ENCODE assay signal across 22 mouse cellular contexts in genomic region chr1:80784155-80784554, GRCm38 (mm10). TPM values are rescaled to one million over a fixed set of nuclear protein-coding genes. Genes with fewer than 3 reads are reported as not detected.
A peak's percentile ranks its signal among the peaks of the same experiment; 100 is the strongest.
DNase-seq lines count a peak whose midpoint lies in the region; ATAC-seq and TF ChIP-seq lines count a peak whose summit lies in the region.
"Had no signal": no experiment of that assay in that cellular context is flagged by ENCODE, and none has a peak within 500 bp of the region (broad histone marks: within the 10 kb centered on the region; RNA-seq: fewer than 3 reads in every experiment).

No protein-coding gene starts in this region.

- H3K9ac ChIP-seq in limb, embryonic 13.5 days, result no peak overlapping the region
- H3K9ac ChIP-seq in limb, embryonic 14.5 days (ENCODE audit: low read depth, low read length, severe bottlenecking), result no peak overlapping the region
- H3K9ac ChIP-seq: forebrain, embryonic 12.5 days; heart, embryonic 15.5 days; hindbrain, embryonic 13.5 days had no signal

- TF ChIP-seq POLR2A in limb, embryonic 14.5 days (IDR thresholded peaks at IDR 0.05; ENCODE audit: borderline replicate concordance, extremely low read depth, insufficient read depth, insufficient read length), result no peak

- H3K27me3 ChIP-seq in limb, embryonic 13.5 days, result no peaks in the 10 kb centered on the region
- H3K27me3 ChIP-seq in limb, embryonic 10.5 days (ENCODE audit: low read depth, poor library complexity, severe bottlenecking), result no peaks in the 10 kb centered on the region
- no peaks in the 10 kb centered on the region for H3K27me3 ChIP-seq in limb, embryonic 14.5 days (ENCODE audit: control insufficient read depth, insufficient read depth, low read length)
- H3K27me3 ChIP-seq: forebrain, embryonic 12.5 days; heart, embryonic 15.5 days; hindbrain, embryonic 13.5 days had no signal

- peak; percentile 24 for DNase-seq in embryo, embryonic 10 days (ENCODE audit: low spot score)
- DNase-seq in embryo, embryonic 9.5 days (ENCODE audit: extremely low spot score), result no peak
- DNase-seq in limb, embryonic 10.5 days (ENCODE audit: low spot score), result no peak
- peak; percentile 28 for DNase-seq in limb, embryonic 14.5 days (ENCODE audit: low spot score)
- DNase-seq in spleen, adult 12 weeks (ENCODE audit: low spot score), result no peak
- DNase-seq in spleen, postnatal 10 days (ENCODE audit: low spot score in 2 of 2), result no peak
- DNase-seq: adrenal gland, postnatal 14 days; B cell, adult 2 months; cerebellum, adult 18-20 months; cerebellum, adult 9-11 months; cerebellum, postnatal 36 days; gastrocnemius, postnatal 14 days; heart, adult 2 months; heart, postnatal 14 days had no signal

- peak; percentile 61; the same call in 1 of the 2 replicates for ATAC-seq in limb, embryonic 13.5 days (ENCODE audit: low FRiP score, low read depth)
- ATAC-seq in limb, embryonic 14.5 days (ENCODE audit: low FRiP score, low read depth), result no peak
- ATAC-seq: CD4-positive, CD25-positive, alpha-beta regulatory T cell, adult 4 months; forebrain, embryonic 16.5 days had no signal

- WGBS in limb, embryonic 13.5 days, result 9% methylated on average over 3 of the region's 3 CpGs
- WGBS in limb, embryonic 10.5 days, result 41% methylated on average over 3 of the region's 3 CpGs
- WGBS in limb, embryonic 14.5 days, result 27% methylated on average over 3 of the region's 3 CpGs

- no peaks in the 10 kb centered on the region for H3K4me1 ChIP-seq in limb, embryonic 13.5 days
- 0 out of 2 replicates have a peak, but pooled peaks cover 4% of the 10 kb centered on the region for H3K4me1 ChIP-seq in limb, embryonic 10.5 days
- no peaks in the 10 kb centered on the region for H3K4me1 ChIP-seq in limb, embryonic 14.5 days (ENCODE audit: control insufficient read depth, insufficient read depth, low read length)
- H3K4me1 ChIP-seq: forebrain, embryonic 12.5 days; heart, embryonic 15.5 days; hindbrain, embryonic 13.5 days had no signal

- no peak overlapping the region for H3K4me2 ChIP-seq in limb, embryonic 13.5 days (replicated peaks)
- H3K4me2 ChIP-seq in limb, embryonic 14.5 days (replicated peaks; ENCODE audit: low read depth, low read length, severe bottlenecking), result no peak overlapping the region
- H3K4me2 ChIP-seq: forebrain, embryonic 12.5 days; heart, embryonic 11.5 days; heart, embryonic 15.5 days; hindbrain, embryonic 13.5 days had no signal

- H3K27ac ChIP-seq in limb, embryonic 13.5 days, result no peak overlapping the region
- H3K27ac ChIP-seq in limb, embryonic 10.5 days, result no peak overlapping the region
- H3K27ac ChIP-seq in limb, embryonic 14.5 days (replicated peaks; ENCODE audit: low read depth, low read length), result no peak overlapping the region; the same call in 1 of the 2 replicates
- H3K27ac ChIP-seq: forebrain, embryonic 12.5 days; heart, adult 2 months; heart, embryonic 15.5 days; hindbrain, embryonic 13.5 days had no signal

- H3K36me3 ChIP-seq in limb, embryonic 13.5 days, result no peaks in the 10 kb centered on the region
- no peaks in the 10 kb centered on the region for H3K36me3 ChIP-seq in limb, embryonic 10.5 days
- no peaks in the 10 kb centered on the region for H3K36me3 ChIP-seq in limb, embryonic 14.5 days (ENCODE audit: control insufficient read depth, insufficient read depth, low read length)
- H3K36me3 ChIP-seq: forebrain, embryonic 12.5 days; G1E; heart, embryonic 15.5 days; hindbrain, embryonic 13.5 days had no signal

- H3K9me3 ChIP-seq in limb, embryonic 13.5 days, result no peaks in the 10 kb centered on the region
- no peaks in the 10 kb centered on the region for H3K9me3 ChIP-seq in limb, embryonic 10.5 days (replicated peaks)
- H3K9me3 ChIP-seq in limb, embryonic 14.5 days (ENCODE audit: control insufficient read depth, low read length), result no peaks in the 10 kb centered on the region
- H3K9me3 ChIP-seq: forebrain, embryonic 12.5 days; heart, embryonic 15.5 days; hindbrain, embryonic 13.5 days had no signal

- no peak overlapping the region for H3K4me3 ChIP-seq in limb, embryonic 13.5 days
- no peak overlapping the region for H3K4me3 ChIP-seq in limb, embryonic 10.5 days
- no peak overlapping the region for H3K4me3 ChIP-seq in limb, embryonic 14.5 days (replicated peaks; ENCODE audit: low read length)
- H3K4me3 ChIP-seq: forebrain, embryonic 12.5 days; heart, adult 2 months; heart, embryonic 15.5 days; hindbrain, embryonic 13.5 days had no signal

RNA-seq across cellular contexts. Expression of gene Dock10, which starts 25.8 kb away (rescaled TPM):
- 4.0 and 4.4 TPM in 2 replicates for polyA plus RNA-seq in limb, embryonic 13.5 days (2015; fragmentation: Nextera tagmentation; extraction: Ambion mirVana)
- 4.0 and 5.2 TPM in 2 replicates for polyA plus RNA-seq in limb, embryonic 10.5 days (2016; fragmentation: Nextera tagmentation; extraction: Ambion mirVana)
- 8.1 and 9.1 TPM in 2 replicates for polyA plus RNA-seq in limb, embryonic 14.5 days (2012; rRNA removed)
- 7.2 and 8.2 TPM in 2 replicates for polyA plus RNA-seq in limb, embryonic 14.5 days (2014; fragmentation: Nextera tagmentation; extraction: Ambion mirVana)
- polyA plus RNA-seq: G1E had no signal

Comparison
In these comparisons a context has a peak if more than half of its experiments do, and no peak if none do; other contexts are left out.
1. DNase-seq: peak in embryo, embryonic 10 days (single experiment) and limb, embryonic 14.5 days (single experiment); none in embryo, embryonic 9.5 days (single experiment), limb, embryonic 10.5 days (single experiment), spleen, adult 12 weeks (single experiment) and spleen, postnatal 10 days (0 of 2).